Mouse (Mus musculus): Measurements from ENCODE around the gene Cnot10. TPM values are rescaled to one million over a fixed set of nuclear protein-coding genes. Genes with fewer than 3 reads are reported as not detected.
A peak's percentile ranks its signal among the peaks of the same experiment; 100 is the strongest.

The Cnot10 gene
- polyA plus RNA-seq, 1 experiment from 2014 or later = 71.8 TPM

DNA sequence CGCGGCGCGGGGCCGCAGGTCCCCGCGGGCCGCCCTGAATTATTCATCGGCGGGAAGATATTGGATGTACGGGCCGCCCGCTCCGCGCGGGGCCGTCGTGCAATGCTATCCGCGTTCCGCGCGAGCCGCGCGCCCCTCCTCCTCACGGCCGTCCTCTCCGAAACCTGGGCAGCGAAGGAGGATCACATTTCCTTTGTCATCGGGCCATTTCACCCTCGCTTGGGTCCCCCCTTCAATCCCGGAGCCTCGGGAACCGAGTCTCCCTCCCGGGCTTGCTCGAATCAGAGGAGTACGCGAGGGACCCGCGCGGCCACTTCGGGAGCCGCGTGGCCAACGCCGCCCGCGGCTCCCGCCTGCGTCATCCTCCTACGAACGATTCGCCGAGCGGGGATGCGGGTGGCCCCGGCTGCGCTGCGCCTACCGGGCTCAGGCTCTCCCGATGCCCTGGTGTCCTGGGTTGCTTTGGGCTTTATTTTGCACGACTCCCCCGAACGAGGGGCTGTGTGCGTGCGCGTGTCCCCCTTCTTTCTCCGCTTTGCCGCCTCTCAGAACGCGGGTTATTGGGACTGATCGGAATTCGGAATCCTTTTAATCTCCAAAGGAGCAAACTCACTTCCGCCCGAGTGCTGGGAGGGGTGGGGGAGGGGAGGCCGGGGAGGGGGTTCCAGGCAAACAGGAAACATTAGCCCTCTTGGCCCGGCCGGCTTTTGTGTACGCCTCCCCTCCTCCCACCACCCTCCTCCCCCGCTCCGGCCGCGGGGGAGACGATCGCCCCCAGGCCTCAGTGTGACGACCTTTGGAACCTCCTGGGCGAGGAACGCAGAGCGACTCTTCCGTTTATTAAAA is 76.0 kb downstream of the Cnot10 start, which contains the start of gene Trim71:
Gene Trim71 (minus strand): TSS at position 609 of the 846 bp plus-strand sequence.
- H3K4me1 ChIP-seq (ENCODE audit: control insufficient read depth, insufficient read depth, low read length) = peaks cover 11% of the 10 kb centered on the region
- peak within 1 kb of the TSS; percentile 97 for H3K9ac ChIP-seq (ENCODE audit: low read length)
- no peaks in the 10 kb centered on the region for H3K9me3 ChIP-seq (ENCODE audit: control insufficient read depth, low read length)
- H3K27me3 ChIP-seq (ENCODE audit: control insufficient read depth, insufficient read depth, low read length) = no peaks in the 10 kb centered on the region
- H3K4me3 ChIP-seq (ENCODE audit: low read depth, low read length) = peak within 1 kb of the TSS; percentile 82
- peak within 1 kb of the TSS; percentile 94 for H3K4me2 ChIP-seq (ENCODE audit: low read depth, severe bottlenecking)
- H3K27ac ChIP-seq (replicated peaks; ENCODE audit: low read depth, low read length) = peak within 1 kb of the TSS; percentile 99
- no peaks in the 10 kb centered on the region for H3K36me3 ChIP-seq (ENCODE audit: control insufficient read depth, insufficient read depth, low read length)
- ATAC-seq (ENCODE audit: insufficient number of reproducible peaks, low FRiP score, low TSS enrichment, low read depth) = peak; percentile 54
- peak; percentile 84 for DNase-seq (ENCODE audit: low spot score)
- under 1% methylated on average over 90 of the region's 91 CpGs for WGBS

GRCm38 (mm10) chr9:114562919-114563751 is 76.8 kb downstream of the Cnot10 start:
- ATAC-seq (ENCODE audit: insufficient number of reproducible peaks, low FRiP score, low TSS enrichment, low read depth) = peak; percentile 24; the same call in 1 of the 2 replicates
- DNase-seq (ENCODE audit: low spot score) = peak; percentile 76
- peak overlapping the region; percentile 94 for H3K4me2 ChIP-seq (ENCODE audit: low read depth, severe bottlenecking)
- under 1% methylated on average over 109 of the region's 122 CpGs for WGBS
- H3K27me3 ChIP-seq (ENCODE audit: control insufficient read depth, insufficient read depth, low read length) = no peaks in the 10 kb centered on the region
- H3K27ac ChIP-seq (replicated peaks; ENCODE audit: low read depth, low read length) = peak overlapping the region; percentile 99
- peak overlapping the region; percentile 97 for H3K9ac ChIP-seq (ENCODE audit: low read length)
- H3K36me3 ChIP-seq (ENCODE audit: control insufficient read depth, insufficient read depth, low read length) = no peaks in the 10 kb centered on the region
- no peaks in the 10 kb centered on the region for H3K9me3 ChIP-seq (ENCODE audit: control insufficient read depth, low read length)
- peaks cover 11% of the 10 kb centered on the region for H3K4me1 ChIP-seq (ENCODE audit: control insufficient read depth, insufficient read depth, low read length)
- H3K4me3 ChIP-seq (ENCODE audit: low read depth, low read length) = peak overlapping the region; percentile 82

DNA sequence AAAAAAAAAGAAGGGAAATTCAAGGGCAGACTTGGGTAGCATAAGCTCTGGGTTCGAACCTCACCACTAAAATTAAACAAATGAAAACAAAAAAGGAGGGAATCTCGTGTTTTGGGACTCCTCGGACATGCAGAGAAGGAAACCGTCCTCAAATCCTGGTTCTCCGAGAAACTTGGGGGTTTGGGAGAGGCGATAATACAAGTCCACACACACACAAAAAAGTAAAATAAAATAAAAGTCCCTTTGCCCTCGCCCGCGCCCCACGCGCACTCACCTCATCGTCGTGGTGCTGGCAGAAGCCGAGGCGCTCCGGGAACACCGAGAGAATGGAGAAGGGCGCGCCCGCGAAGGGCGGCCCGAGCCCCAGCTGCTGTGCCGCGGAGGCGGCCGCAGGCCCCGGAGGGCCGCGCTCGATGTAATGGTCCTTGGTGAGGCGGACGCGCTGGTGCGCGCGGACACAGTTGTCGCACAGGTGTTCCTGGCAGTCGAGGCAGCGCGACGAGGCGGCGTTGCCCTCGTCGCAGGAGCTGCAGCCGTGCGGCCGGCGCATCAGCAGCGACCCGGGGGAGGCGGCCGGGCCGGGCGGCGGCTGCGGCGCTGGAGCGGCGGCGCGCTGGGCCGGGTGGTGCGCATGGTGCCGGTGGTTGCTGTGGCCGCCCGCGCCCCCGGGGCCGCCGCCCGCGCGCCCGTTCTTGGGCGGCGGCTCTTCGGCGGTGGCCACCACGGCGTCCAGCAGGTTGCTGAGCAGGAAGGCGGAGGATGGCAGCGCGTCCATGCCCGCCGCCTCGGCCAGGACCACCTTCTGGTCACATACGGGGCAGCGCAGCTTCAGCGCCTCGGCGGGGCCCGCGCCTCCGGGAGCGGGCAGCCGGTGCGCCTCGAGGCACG is 77.7 kb downstream of the Cnot10 start:
- H3K4me2 ChIP-seq (ENCODE audit: low read depth, severe bottlenecking) = peak overlapping the region; percentile 94
- H3K4me3 ChIP-seq (ENCODE audit: low read depth, low read length) = peak overlapping the region; percentile 82
- WGBS = under 1% methylated on average over 81 of the region's 101 CpGs
- DNase-seq (ENCODE audit: low spot score) (peak; percentile 63), ATAC-seq (ENCODE audit: insufficient number of reproducible peaks, low FRiP score, low TSS enrichment, low read depth) (no peak)
- H3K4me1 ChIP-seq (ENCODE audit: control insufficient read depth, insufficient read depth, low read length) = peaks cover 11% of the 10 kb centered on the region
- H3K9ac ChIP-seq (ENCODE audit: low read length) = peak overlapping the region; percentile 97
- no peaks in the 10 kb centered on the region for H3K9me3 ChIP-seq (ENCODE audit: control insufficient read depth, low read length)
- peak overlapping the region; percentile 99 for H3K27ac ChIP-seq (replicated peaks; ENCODE audit: low read depth, low read length)
- no peaks in the 10 kb centered on the region for H3K27me3 ChIP-seq (ENCODE audit: control insufficient read depth, insufficient read depth, low read length)
- H3K36me3 ChIP-seq (ENCODE audit: control insufficient read depth, insufficient read depth, low read length) = no peaks in the 10 kb centered on the region

DNA sequence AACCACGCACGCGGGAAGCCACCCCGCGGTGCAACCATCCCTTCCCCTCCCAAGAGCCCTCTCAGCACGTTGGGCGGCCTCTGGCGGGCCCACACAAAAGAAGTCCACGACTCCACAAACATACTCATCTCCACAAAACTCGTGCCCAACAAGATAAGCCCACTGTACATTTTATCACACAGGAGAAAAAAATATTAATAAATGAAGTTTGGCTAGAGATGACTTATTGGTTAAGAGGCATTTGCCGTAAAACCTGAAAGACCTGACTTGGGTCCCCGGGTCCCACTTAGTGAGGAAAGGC is 78.4 kb downstream of the Cnot10 start:
- peaks cover 16% of the 10 kb centered on the region for H3K4me1 ChIP-seq (ENCODE audit: control insufficient read depth, insufficient read depth, low read length)
- H3K9me3 ChIP-seq (ENCODE audit: control insufficient read depth, low read length) = no peaks in the 10 kb centered on the region
- no peak for DNase-seq (ENCODE audit: low spot score)
- peak overlapping the region; percentile 97 for H3K9ac ChIP-seq (ENCODE audit: low read length)
- H3K4me3 ChIP-seq (ENCODE audit: low read depth, low read length) = peak overlapping the region; percentile 82
- peak overlapping the region; percentile 94 for H3K4me2 ChIP-seq (ENCODE audit: low read depth, severe bottlenecking)
- no peaks in the 10 kb centered on the region for H3K27me3 ChIP-seq (ENCODE audit: control insufficient read depth, insufficient read depth, low read length)
- H3K27ac ChIP-seq (replicated peaks; ENCODE audit: low read depth, low read length) = no peak overlapping the region
- ATAC-seq (ENCODE audit: insufficient number of reproducible peaks, low FRiP score, low TSS enrichment, low read depth) = no peak
- WGBS = under 1% methylated on average over 12 of the region's 12 CpGs
- no peaks in the 10 kb centered on the region for H3K36me3 ChIP-seq (ENCODE audit: control insufficient read depth, insufficient read depth, low read length)

- Histone ChIP-seq H3K27ac (replicated peaks; ENCODE audit: low read depth, low read length) (0 out of 2 replicates have a peak overlapping the region, but pooled peaks have one; percentile 14), H3K27me3 (ENCODE audit: control insufficient read depth, insufficient read depth, low read length) (no peaks in the 10 kb centered on the region), H3K4me3 (ENCODE audit: low read depth, low read length) (peak overlapping the region; percentile 82), H3K4me2 (ENCODE audit: low read depth, severe bottlenecking) (peak overlapping the region; percentile 94), H3K9ac (ENCODE audit: low read length) (peak overlapping the region; percentile 97), H3K9me3 (ENCODE audit: control insufficient read depth, low read length) (no peaks in the 10 kb centered on the region), H3K36me3 (ENCODE audit: control insufficient read depth, insufficient read depth, low read length) (no peaks in the 10 kb centered on the region), H3K4me1 (ENCODE audit: control insufficient read depth, insufficient read depth, low read length) (peaks cover 19% of the 10 kb centered on the region)
- DNase-seq (ENCODE audit: low spot score) (no peak), ATAC-seq (ENCODE audit: insufficient number of reproducible peaks, low FRiP score, low TSS enrichment, low read depth) (no peak)
- WGBS = under 1% methylated on average over 36 of the region's 36 CpGs
Observed at GRCm38 (mm10) chr9:114560771-114561670, 79.0 kb downstream of the Cnot10 start.

GRCm38 (mm10) chr9:114560141-114560540 is 79.8 kb downstream of the Cnot10 start:
- WGBS = 3% methylated on average over 7 of the region's 7 CpGs
- Histone ChIP-seq H3K4me1 (ENCODE audit: control insufficient read depth, insufficient read depth, low read length) (peaks cover 22% of the 10 kb centered on the region), H3K9me3 (ENCODE audit: control insufficient read depth, low read length) (no peaks in the 10 kb centered on the region), H3K4me2 (ENCODE audit: low read depth, severe bottlenecking) (peak overlapping the region; percentile 94), H3K9ac (ENCODE audit: low read length) (peak overlapping the region; percentile 97; the same call in 1 of the 2 replicates), H3K36me3 (ENCODE audit: control insufficient read depth, insufficient read depth, low read length) (no peaks in the 10 kb centered on the region), H3K27me3 (ENCODE audit: control insufficient read depth, insufficient read depth, low read length) (no peaks in the 10 kb centered on the region), H3K4me3 (ENCODE audit: low read depth, low read length) (peak overlapping the region; percentile 82), H3K27ac (replicated peaks; ENCODE audit: low read depth, low read length) (no peak overlapping the region)
- DNase-seq (ENCODE audit: low spot score) (no peak), ATAC-seq (ENCODE audit: insufficient number of reproducible peaks, low FRiP score, low TSS enrichment, low read depth) (no peak)

- DNase-seq (ENCODE audit: low spot score) (no peak), ATAC-seq (ENCODE audit: insufficient number of reproducible peaks, low FRiP score, low TSS enrichment, low read depth) (no peak)
- WGBS = 9% methylated on average over 7 of the region's 7 CpGs
- H3K27me3 ChIP-seq (ENCODE audit: control insufficient read depth, insufficient read depth, low read length) = no peaks in the 10 kb centered on the region
- H3K36me3 ChIP-seq (ENCODE audit: control insufficient read depth, insufficient read depth, low read length) = no peaks in the 10 kb centered on the region
- H3K4me1 ChIP-seq (ENCODE audit: control insufficient read depth, insufficient read depth, low read length) = peaks cover 31% of the 10 kb centered on the region
- no peaks in the 10 kb centered on the region for H3K9me3 ChIP-seq (ENCODE audit: control insufficient read depth, low read length)
- H3K9ac ChIP-seq (ENCODE audit: low read length) = no peak overlapping the region
- H3K4me3 ChIP-seq (ENCODE audit: low read depth, low read length) = no peak overlapping the region
- H3K4me2 ChIP-seq (ENCODE audit: low read depth, severe bottlenecking) = peak overlapping the region; percentile 5; the same call in 1 of the 2 replicates
- H3K27ac ChIP-seq (replicated peaks; ENCODE audit: low read depth, low read length) = no peak overlapping the region
Observed at GRCm38 (mm10) chr9:114557086-114557485, 82.9 kb downstream of the Cnot10 start.
